Mouse (Mus musculus) hindbrain, embryonic 15.5 days (tissue): ENCODE data around the gene Gm2030. TPM values are rescaled to one million over a fixed set of nuclear protein-coding genes. Genes with fewer than 3 reads are reported as not detected.
"Not testable (repeated sequence)": the region's sequence is repeated elsewhere in the genome, so short reads cannot be mapped to it uniquely, and the experiment has no call there.

Experiments
- ATAC-seq: fragments of 200-750 bp; cut with Nextera tagmentation; 2 replicates; pipeline ENCODE4 v1.8.0; 2017; ENCODE audit warnings: low read depth, moderate number of reproducible peaks, moderate TSS enrichment; ENCODE audit not compliant: low FRiP score
- H3K27ac ChIP-seq: fragments of 300-500 bp; sonication (generic); replicated peaks from 2 replicates; pipeline ENCODE4 v1.5.1; 2015; ENCODE audit warnings: mild to moderate bottlenecking, inconsistent platforms
- H3K27me3 ChIP-seq: fragments of 300-500 bp; sonication (generic); 2 replicates; pipeline ENCODE4 v1.6.1; 2015; ENCODE audit warnings: control low read depth, inconsistent platforms
- H3K36me3 ChIP-seq: fragments of 300-500 bp; sonication (generic); 2 replicates; pipeline ENCODE4 v1.6.1; 2015; ENCODE audit warnings: control low read depth, inconsistent platforms
- H3K4me1 ChIP-seq: fragments of 300-500 bp; sonication (generic); replicated peaks from 2 replicates; pipeline ENCODE4 v1.6.1; 2015; ENCODE audit warnings: control low read depth, inconsistent platforms
- H3K4me2 ChIP-seq: fragments of 300-500 bp; sonication (generic); 2 replicates; pipeline ENCODE4 v1.6.1; 2015; ENCODE audit warnings: moderate library complexity, mild to moderate bottlenecking, inconsistent platforms
- H3K4me3 ChIP-seq: fragments of 300-500 bp; sonication (generic); 2 replicates; pipeline ENCODE4 v1.5.1; 2015; ENCODE audit warnings: mild to moderate bottlenecking, inconsistent platforms
- H3K9ac ChIP-seq: fragments of 300-500 bp; sonication (generic); 2 replicates; pipeline ENCODE4 v1.6.1; 2015; ENCODE audit warnings: inconsistent platforms
- H3K9me3 ChIP-seq: fragments of 300-500 bp; sonication (generic); 2 replicates; pipeline ENCODE4 v1.6.1; 2016; ENCODE audit warnings: control low read depth, inconsistent platforms
- WGBS: fragments of 180-500 bp; shearing (Covaris S2); methylation state at CpG from one replicate; pipeline ENCODE4 v1.1.7; 2015; 5-methylcytosine and 5-hydroxymethylcytosine counted together
- polyA plus RNA-seq: library from polyadenylated mRNA; unstranded; fragments of >200 nt; fragmentation: Nextera tagmentation; extraction: Ambion mirVana; gene quantifications from 2 replicates; pipeline ENCODE4 v1.2.1, GENCODE M21; 2015

Gene Gm2030
- not detected in 2 replicates for polyA plus RNA-seq

DNA sequence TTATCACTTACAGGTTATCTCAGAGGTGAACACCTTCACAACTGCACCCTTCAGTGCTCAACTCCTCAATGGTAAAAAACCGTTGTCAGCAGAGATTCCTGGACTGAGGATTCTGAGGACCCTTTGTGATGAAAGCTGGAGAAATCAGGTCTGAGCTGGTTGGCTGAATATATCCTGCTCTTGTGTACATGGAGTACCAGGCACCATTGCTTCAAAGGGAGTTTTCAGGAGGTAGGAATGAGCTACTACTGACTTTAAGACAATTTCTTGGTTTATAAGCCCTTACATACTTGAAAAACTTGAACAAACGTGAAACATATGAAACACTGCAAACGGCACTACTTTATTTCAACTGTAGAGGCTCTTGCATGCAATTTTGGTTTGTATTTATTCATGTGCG, at the start of gene Gm2030:
Gm2030 (minus strand) TSS at position 101 of the 400 bp plus-strand sequence.
- H3K27ac ChIP-seq, H3K9ac ChIP-seq, H3K27me3 ChIP-seq, ATAC-seq, H3K4me3 ChIP-seq, H3K4me2 ChIP-seq, H3K36me3 ChIP-seq, H3K4me1 ChIP-seq, H3K9me3 ChIP-seq: not testable (repeated sequence)
- 81% methylated on average over 4 of the region's 4 CpGs for WGBS

Other genes starting within 250 kb of the Gm2030 start
- gene Gm2012, start 78.7 kb downstream of the Gm2030 start, polyA plus RNA-seq = not detected in 2 replicates
- gene Slx, start 235.5 kb upstream of the Gm2030 start, polyA plus RNA-seq = not detected in 2 replicates